Mouse (Mus musculus): ENCODE data around the gene Kif5a.

DNA sequence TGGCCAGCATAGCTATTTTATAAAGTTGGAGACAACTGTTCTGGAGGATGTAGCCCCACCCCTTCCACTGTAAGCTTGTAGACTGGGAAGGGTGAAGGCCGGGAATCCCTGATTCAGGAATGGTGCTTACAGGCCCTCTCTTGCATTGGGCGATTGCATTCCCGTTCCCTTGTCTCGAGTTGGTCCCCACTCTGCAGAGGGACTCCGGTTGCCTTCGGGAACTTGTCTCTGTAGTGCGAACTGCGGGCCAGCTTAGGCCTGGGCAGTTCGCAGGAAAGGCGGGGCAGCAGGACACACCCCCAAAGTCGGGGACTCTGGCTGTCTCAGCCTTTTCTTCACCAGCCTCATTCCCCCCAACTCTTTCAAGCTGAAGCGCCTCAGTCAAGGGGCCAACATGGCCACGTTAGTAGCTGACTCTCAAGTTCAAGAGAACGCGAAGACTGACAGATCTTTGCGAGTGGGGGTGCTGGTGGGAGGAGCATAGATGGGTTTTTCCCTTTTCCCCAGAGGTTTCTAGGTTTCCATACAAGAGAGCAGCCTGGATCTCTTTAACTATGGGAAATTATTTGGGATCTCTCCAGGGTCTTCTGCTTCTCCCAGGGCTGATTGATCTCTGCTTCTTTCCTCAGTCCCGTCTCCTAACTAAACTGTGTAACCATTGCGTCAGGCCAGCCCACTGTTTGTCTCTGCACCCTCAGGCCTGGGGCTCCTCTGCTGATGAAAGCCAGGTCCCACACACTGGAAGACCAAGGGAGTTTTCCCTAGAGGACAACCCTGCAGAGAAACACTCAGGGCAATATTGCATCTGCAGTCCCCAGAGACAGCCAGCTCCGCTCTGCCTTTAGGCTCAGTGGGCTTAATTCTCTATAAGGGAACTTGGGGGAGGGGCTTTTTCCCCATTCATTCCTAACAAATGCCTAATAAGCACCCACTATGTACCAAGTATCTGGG, 28.1 kb upstream of the Kif5a start:
- no peak for TF ChIP-seq CHD2 (IDR thresholded peaks at IDR 0.05; ENCODE audit: low read depth, low read length)
- no peak for TF ChIP-seq ZNF384 (IDR thresholded peaks at IDR 0.05; ENCODE audit: low read depth, low read length)

All from ES-E14 (cell line).